Mouse (Mus musculus) testis, adult 2 months (tissue): ENCODE data around the gene Dtnb.

Source experiments
- CTCF ChIP-seq: fragments of 200-500 bp; IDR thresholded peaks from 2 replicates; pipeline ENCODE4 v1.5.1; 2012; ENCODE audit warnings: low read depth, mild to moderate bottlenecking, inconsistent platforms, low read length, moderate library complexity; ENCODE audit not compliant: control insufficient read depth, insufficient read depth, insufficient replicate concordance
- POLR2A ChIP-seq: fragments of 200-500 bp; IDR thresholded peaks from 2 replicates; pipeline ENCODE4 v1.6.1; 2012; ENCODE audit warnings: low read depth, mild to moderate bottlenecking, inconsistent platforms, low read length, moderate library complexity; ENCODE audit not compliant: control insufficient read depth

DNA sequence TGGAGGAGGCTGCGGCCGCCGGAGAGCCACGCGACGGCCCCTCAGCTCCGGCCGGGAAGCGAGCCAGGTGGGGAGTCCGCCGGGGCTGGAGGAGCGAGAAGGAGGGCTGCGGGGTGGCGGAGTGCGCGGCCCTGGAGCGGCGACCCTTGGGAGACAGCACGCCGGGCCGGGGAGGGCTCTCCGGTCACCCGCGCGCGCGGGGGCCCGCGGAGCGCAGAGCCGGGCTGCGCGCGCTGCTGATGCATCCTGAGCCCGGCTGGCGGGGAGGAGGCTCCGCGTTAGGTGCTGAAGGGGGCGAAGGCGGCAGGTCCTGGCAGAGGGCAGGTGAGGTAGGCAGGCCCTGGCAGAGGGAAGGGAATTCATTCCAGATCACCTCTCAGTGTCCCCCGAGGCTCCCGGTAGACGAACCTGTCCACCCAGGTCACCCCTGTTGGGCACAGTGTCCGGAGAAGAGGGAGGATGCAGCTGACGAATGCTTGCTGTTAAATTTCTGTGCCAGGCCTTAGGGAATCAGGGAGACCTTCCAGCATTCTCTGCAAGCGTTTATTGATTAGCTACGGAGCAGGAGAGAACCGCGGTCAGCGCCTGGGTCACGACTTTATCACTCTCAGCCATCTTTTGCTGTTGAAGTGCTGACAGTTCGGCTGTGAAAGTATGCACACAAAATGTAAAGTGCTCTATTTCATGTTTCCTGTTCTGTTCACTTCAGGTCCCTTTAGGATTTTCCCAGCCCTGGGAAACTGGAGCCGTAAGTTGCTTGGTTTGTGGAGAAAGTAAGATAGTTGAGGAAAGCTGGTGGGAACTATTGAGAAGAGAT, 608 bp downstream of the Dtnb start:
- TF ChIP-seq CTCF, result no peak
- TF ChIP-seq POLR2A, result 0 out of 2 replicates have a peak, but pooled peaks have one; percentile 27
